Mouse (Mus musculus): ENCODE measurements around the gene Olfr654. TPM values are rescaled to one million over a fixed set of nuclear protein-coding genes. Genes with fewer than 3 reads are reported as not detected.

Gene Olfr654
- polyA plus RNA-seq (2015; fragmentation: Nextera tagmentation; extraction: Ambion mirVana) = not detected in 2 replicates

GRCm38 (mm10) chr7:104586725-104587124, at the start of gene Olfr654:
Gene Olfr654 (plus strand): TSS chr7:104587025.
- no peak within 1 kb of the TSS for H3K4me3 ChIP-seq (ENCODE audit: low read depth, low read length)
- H3K4me2 ChIP-seq (ENCODE audit: low read depth, low read length) = no peak within 1 kb of the TSS
- H3K27ac ChIP-seq (ENCODE audit: low read depth) = no peak within 1 kb of the TSS
- DNase-seq = no peak
- H3K36me3 ChIP-seq (replicated peaks; ENCODE audit: insufficient read depth, low read length) = no peaks in the 10 kb centered on the region
- no peaks in the 10 kb centered on the region for H3K9me3 ChIP-seq (ENCODE audit: low read length)
- no peaks in the 10 kb centered on the region for H3K27me3 ChIP-seq (ENCODE audit: insufficient read depth, low read length)
- TF ChIP-seq EP300 (IDR thresholded peaks at IDR 0.05; ENCODE audit: low read depth) (no peak), CTCF (IDR thresholded peaks at IDR 0.05; ENCODE audit: low read depth) (no peak)
- no peak for ATAC-seq
- 69% methylated on average over 4 of the region's 4 CpGs for WGBS (ENCODE audit: insufficient replicate concordance)
- H3K4me1 ChIP-seq (ENCODE audit: insufficient read depth) = no peaks in the 10 kb centered on the region
- no peak within 1 kb of the TSS for H3K9ac ChIP-seq (replicated peaks)

- no peak within 1 kb of the TSS for H3K27ac ChIP-seq (ENCODE audit: low read depth)
- no peak for TF ChIP-seq CTCF (IDR thresholded peaks at IDR 0.05; ENCODE audit: low read depth)
- no peaks in the 10 kb centered on the region for H3K36me3 ChIP-seq (replicated peaks; ENCODE audit: insufficient read depth, low read length)
- no peaks in the 10 kb centered on the region for H3K27me3 ChIP-seq (ENCODE audit: insufficient read depth, low read length)
- H3K4me1 ChIP-seq (ENCODE audit: insufficient read depth) = no peaks in the 10 kb centered on the region
- no peak within 1 kb of the TSS for H3K4me3 ChIP-seq (ENCODE audit: low read depth, low read length)
- no peaks in the 10 kb centered on the region for H3K9me3 ChIP-seq (ENCODE audit: low read length)
- DNase-seq (no peak), ATAC-seq (no peak)
- WGBS (ENCODE audit: insufficient replicate concordance) = 73% methylated on average over 5 of the region's 5 CpGs
- H3K4me2 ChIP-seq (ENCODE audit: low read depth, low read length) = no peak within 1 kb of the TSS
- no peak within 1 kb of the TSS for H3K9ac ChIP-seq (replicated peaks)
Measured at GRCm38 (mm10) chr7:104549833-104550232, 37.0 kb upstream of the Olfr654 start, which contains the start of gene Olfr651. Gene Olfr651 (plus strand): TSS chr7:104550133.

- DNase-seq (no peak), ATAC-seq (no peak)
- no peak overlapping the region for H3K4me2 ChIP-seq (ENCODE audit: low read depth, low read length)
- TF ChIP-seq CTCF (IDR thresholded peaks at IDR 0.05; ENCODE audit: low read depth) (no peak), EP300 (IDR thresholded peaks at IDR 0.05; ENCODE audit: low read depth) (no peak)
- H3K9ac ChIP-seq (replicated peaks) = no peak overlapping the region
- no peak overlapping the region for H3K27ac ChIP-seq (ENCODE audit: low read depth)
- no peaks in the 10 kb centered on the region for H3K36me3 ChIP-seq (replicated peaks; ENCODE audit: insufficient read depth, low read length)
- no peaks in the 10 kb centered on the region for H3K4me1 ChIP-seq (ENCODE audit: insufficient read depth)
- H3K4me3 ChIP-seq (ENCODE audit: low read depth, low read length) = no peak overlapping the region
- no peaks in the 10 kb centered on the region for H3K27me3 ChIP-seq (ENCODE audit: insufficient read depth, low read length)
- 56% methylated on average over 1 of the region's 1 CpGs for WGBS (ENCODE audit: insufficient replicate concordance)
- H3K9me3 ChIP-seq (ENCODE audit: low read length) = no peaks in the 10 kb centered on the region
Measured at GRCm38 (mm10) chr7:104552700-104553099, 34.1 kb upstream of the Olfr654 start.

- ATAC-seq = no peak
- Histone ChIP-seq H3K4me2 (ENCODE audit: low read depth, low read length) (no peak within 1 kb of the TSS), H3K4me1 (ENCODE audit: insufficient read depth) (no peaks in the 10 kb centered on the region), H3K27me3 (ENCODE audit: insufficient read depth, low read length) (no peaks in the 10 kb centered on the region), H3K36me3 (replicated peaks; ENCODE audit: insufficient read depth, low read length) (no peaks in the 10 kb centered on the region), H3K27ac (ENCODE audit: low read depth) (no peak within 1 kb of the TSS), H3K9ac (replicated peaks) (no peak within 1 kb of the TSS), H3K9me3 (ENCODE audit: low read length) (no peaks in the 10 kb centered on the region), H3K4me3 (ENCODE audit: low read depth, low read length) (no peak within 1 kb of the TSS)
- no peak for DNase-seq
- TF ChIP-seq EP300 (IDR thresholded peaks at IDR 0.05; ENCODE audit: low read depth) = no peak
- no peak for TF ChIP-seq CTCF (IDR thresholded peaks at IDR 0.05; ENCODE audit: low read depth)
Measured at GRCm38 (mm10) chr7:104560601-104561000, 26.2 kb upstream of the Olfr654 start, which contains the start of gene Olfr652. Gene Olfr652 (plus strand): TSS chr7:104560901.

- ATAC-seq (no peak), DNase-seq (no peak)
- H3K9me3 ChIP-seq (ENCODE audit: low read length) = no peaks in the 10 kb centered on the region
- no peaks in the 10 kb centered on the region for H3K4me1 ChIP-seq (ENCODE audit: insufficient read depth)
- 57% methylated on average over 2 of the region's 2 CpGs for WGBS (ENCODE audit: insufficient replicate concordance)
- no peaks in the 10 kb centered on the region for H3K27me3 ChIP-seq (ENCODE audit: insufficient read depth, low read length)
- H3K27ac ChIP-seq (ENCODE audit: low read depth) = no peak within 1 kb of the TSS
- H3K4me3 ChIP-seq (ENCODE audit: low read depth, low read length) = no peak within 1 kb of the TSS
- no peaks in the 10 kb centered on the region for H3K36me3 ChIP-seq (replicated peaks; ENCODE audit: insufficient read depth, low read length)
- no peak within 1 kb of the TSS for H3K9ac ChIP-seq (replicated peaks)
- no peak within 1 kb of the TSS for H3K4me2 ChIP-seq (ENCODE audit: low read depth, low read length)
- TF ChIP-seq CTCF (IDR thresholded peaks at IDR 0.05; ENCODE audit: low read depth) (no peak), EP300 (IDR thresholded peaks at IDR 0.05; ENCODE audit: low read depth) (no peak)
Measured at GRCm38 (mm10) chr7:104577014-104577413, 9.8 kb upstream of the Olfr654 start, which contains the start of gene Olfr653. Gene Olfr653 (plus strand): TSS chr7:104577314.

GRCm38 (mm10) chr7:104580846-104581245, 6.0 kb upstream of the Olfr654 start:
- Histone ChIP-seq H3K4me1 (ENCODE audit: insufficient read depth) (no peaks in the 10 kb centered on the region), H3K4me3 (ENCODE audit: low read depth, low read length) (no peak overlapping the region), H3K27me3 (ENCODE audit: insufficient read depth, low read length) (no peaks in the 10 kb centered on the region), H3K9ac (replicated peaks) (no peak overlapping the region), H3K27ac (ENCODE audit: low read depth) (no peak overlapping the region), H3K9me3 (ENCODE audit: low read length) (no peaks in the 10 kb centered on the region), H3K4me2 (ENCODE audit: low read depth, low read length) (no peak overlapping the region), H3K36me3 (replicated peaks; ENCODE audit: insufficient read depth, low read length) (no peaks in the 10 kb centered on the region)
- WGBS (ENCODE audit: insufficient replicate concordance) = 81% methylated on average over 4 of the region's 4 CpGs
- DNase-seq (no peak), ATAC-seq (no peak)
- TF ChIP-seq EP300 (IDR thresholded peaks at IDR 0.05; ENCODE audit: low read depth) (no peak), CTCF (IDR thresholded peaks at IDR 0.05; ENCODE audit: low read depth) (no peak)

GRCm38 (mm10) chr7:104581429-104581828, 5.4 kb upstream of the Olfr654 start:
- 73% methylated on average over 4 of the region's 4 CpGs for WGBS (ENCODE audit: insufficient replicate concordance)
- DNase-seq = no peak
- no peaks in the 10 kb centered on the region for H3K4me1 ChIP-seq (ENCODE audit: insufficient read depth)
- TF ChIP-seq EP300 (IDR thresholded peaks at IDR 0.05; ENCODE audit: low read depth) = no peak
- TF ChIP-seq CTCF (IDR thresholded peaks at IDR 0.05; ENCODE audit: low read depth) = no peak
- no peak for ATAC-seq
- H3K4me3 ChIP-seq (ENCODE audit: low read depth, low read length) = no peak overlapping the region
- no peaks in the 10 kb centered on the region for H3K36me3 ChIP-seq (replicated peaks; ENCODE audit: insufficient read depth, low read length)
- no peaks in the 10 kb centered on the region for H3K27me3 ChIP-seq (ENCODE audit: insufficient read depth, low read length)
- H3K9me3 ChIP-seq (ENCODE audit: low read length) = no peaks in the 10 kb centered on the region
- H3K9ac ChIP-seq (replicated peaks) = no peak overlapping the region
- H3K27ac ChIP-seq (ENCODE audit: low read depth) = no peak overlapping the region
- no peak overlapping the region for H3K4me2 ChIP-seq (ENCODE audit: low read depth, low read length)

Measured in liver, postnatal 0 days (tissue).